Mouse (Mus musculus): ENCODE data around the gene Krt19. TPM values are rescaled to one million over a fixed set of nuclear protein-coding genes. Genes with fewer than 3 reads are reported as not detected.

Krt19 gene
- polyA plus RNA-seq, 1 experiment from 2014 or later = 17.6 TPM

- no peaks in the 10 kb centered on the region for H3K27me3 ChIP-seq
- no peak within 1 kb of the TSS for H3K9ac ChIP-seq
- no peaks in the 10 kb centered on the region for H3K36me3 ChIP-seq
- H3K4me1 ChIP-seq = peaks cover 11% of the 10 kb centered on the region; the same call in 1 of the 2 replicates
- no peak within 1 kb of the TSS for H3K4me3 ChIP-seq
- 61% methylated on average over 7 of the region's 7 CpGs for WGBS
- no peaks in the 10 kb centered on the region for H3K9me3 ChIP-seq
- H3K27ac ChIP-seq = no peak within 1 kb of the TSS
- no peak within 1 kb of the TSS for H3K4me2 ChIP-seq (replicated peaks)
- ATAC-seq (ENCODE audit: insufficient number of reproducible peaks, insufficient read depth, low FRiP score, low TSS enrichment) = no peak
These were observed 12.7 kb downstream of the Krt19 start, which contains the start of gene Krt15 for GRCm38 (mm10) chr11:100135731-100136130. TSS of gene Krt15 (minus strand) at chr11:100135928.

DNA sequence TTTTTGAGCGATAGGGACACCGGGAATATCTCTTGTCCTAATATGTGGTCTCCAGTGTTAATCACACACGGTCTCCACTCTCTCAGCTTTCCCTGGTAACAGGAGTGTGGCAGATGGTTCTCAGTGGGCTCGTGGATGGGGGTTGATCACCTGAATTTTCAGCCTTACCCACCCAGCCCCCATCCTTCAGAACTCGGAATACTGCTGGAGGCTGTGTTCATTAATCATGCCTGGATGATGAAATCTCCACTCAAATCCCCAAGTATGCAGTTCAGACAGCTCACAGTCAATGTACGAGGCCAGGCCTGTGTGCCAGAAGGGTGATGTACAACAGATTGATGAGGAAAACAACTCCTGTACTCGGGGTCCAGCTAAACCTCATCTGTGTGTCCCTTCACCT lies 23.6 kb downstream of the Krt19 start:
- Histone ChIP-seq H3K4me2 (replicated peaks) (no peak overlapping the region), H3K9ac (no peak overlapping the region), H3K36me3 (no peaks in the 10 kb centered on the region), H3K9me3 (no peaks in the 10 kb centered on the region), H3K4me1 (no peaks in the 10 kb centered on the region), H3K27ac (no peak overlapping the region), H3K4me3 (no peak overlapping the region), H3K27me3 (no peaks in the 10 kb centered on the region)
- 79% methylated on average over 7 of the region's 7 CpGs for whole genome bisulfite sequencing
- ATAC-seq (ENCODE audit: insufficient number of reproducible peaks, insufficient read depth, low FRiP score, low TSS enrichment) = no peak

- Histone ChIP-seq H3K36me3 (no peaks in the 10 kb centered on the region), H3K9ac (no peak within 1 kb of the TSS), H3K27ac (no peak within 1 kb of the TSS), H3K4me3 (no peak within 1 kb of the TSS), H3K9me3 (no peaks in the 10 kb centered on the region), H3K4me1 (no peaks in the 10 kb centered on the region), H3K27me3 (no peaks in the 10 kb centered on the region), H3K4me2 (replicated peaks) (no peak within 1 kb of the TSS)
- no peak for ATAC-seq (ENCODE audit: insufficient number of reproducible peaks, insufficient read depth, low FRiP score, low TSS enrichment)
- 72% methylated on average over 3 of the region's 3 CpGs for WGBS
These were observed 27.0 kb downstream of the Krt19 start, which contains the start of gene Krt13 for GRCm38 (mm10) chr11:100121466-100121865. TSS of gene Krt13 (minus strand) at chr11:100121566.

- Histone ChIP-seq H3K4me3 (no peak overlapping the region), H3K36me3 (no peaks in the 10 kb centered on the region), H3K9me3 (no peaks in the 10 kb centered on the region), H3K4me2 (replicated peaks) (no peak overlapping the region), H3K27ac (no peak overlapping the region), H3K9ac (no peak overlapping the region), H3K4me1 (no peaks in the 10 kb centered on the region), H3K27me3 (no peaks in the 10 kb centered on the region)
- ATAC-seq (ENCODE audit: insufficient number of reproducible peaks, insufficient read depth, low FRiP score, low TSS enrichment) = no peak
- WGBS = 87% methylated on average over 5 of the region's 5 CpGs
These were observed 28.1 kb downstream of the Krt19 start for GRCm38 (mm10) chr11:100120331-100120730.

- Histone ChIP-seq H3K9me3 (no peaks in the 10 kb centered on the region), H3K4me1 (no peaks in the 10 kb centered on the region), H3K9ac (no peak overlapping the region), H3K4me2 (replicated peaks) (no peak overlapping the region), H3K27ac (no peak overlapping the region), H3K4me3 (no peak overlapping the region), H3K36me3 (no peaks in the 10 kb centered on the region), H3K27me3 (no peaks in the 10 kb centered on the region)
- ATAC-seq (ENCODE audit: insufficient number of reproducible peaks, insufficient read depth, low FRiP score, low TSS enrichment) = no peak
- 69% methylated on average over 2 of the region's 2 CpGs for WGBS
These were observed 34.8 kb downstream of the Krt19 start for GRCm38 (mm10) chr11:100113742-100114029.

DNA sequence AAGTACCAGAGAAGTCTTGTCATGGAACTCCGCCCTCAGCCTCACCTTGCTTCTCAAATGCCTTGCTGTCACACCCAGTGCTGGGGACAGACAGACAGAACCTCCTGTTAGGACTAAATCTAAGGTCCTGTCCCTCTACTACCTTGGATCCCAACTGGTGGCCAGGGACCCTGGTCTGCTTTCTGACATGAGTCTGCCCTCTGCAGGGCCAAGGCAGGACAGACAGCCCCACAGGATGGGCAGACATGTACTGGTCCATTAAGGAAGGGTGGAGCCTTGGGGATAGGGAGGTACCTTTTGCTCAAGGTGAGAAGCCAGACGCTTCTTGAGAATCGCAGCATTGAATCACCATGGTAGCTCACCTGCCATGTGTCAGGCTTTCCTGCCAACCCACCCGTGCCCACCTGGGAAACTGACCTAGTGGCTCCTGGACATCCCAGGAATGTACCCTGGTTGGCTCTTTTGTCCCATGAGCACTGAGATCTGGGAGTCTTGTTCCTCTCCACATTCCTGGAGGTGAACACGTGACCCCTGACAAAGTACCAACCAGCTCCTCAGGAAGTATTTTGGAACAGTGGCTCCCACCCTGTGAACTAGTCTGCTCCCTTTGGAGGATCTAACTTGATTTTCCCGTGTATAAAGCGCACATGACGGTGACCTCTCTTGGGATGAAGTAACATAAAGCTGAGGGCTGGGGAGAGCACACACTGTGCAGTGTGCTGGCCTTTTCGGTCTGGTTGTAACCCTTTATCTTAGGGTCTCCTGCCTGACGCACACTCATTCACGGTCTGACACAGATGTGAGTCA lies 35.3 kb downstream of the Krt19 start:
- Histone ChIP-seq H3K27ac (no peak overlapping the region), H3K4me1 (no peaks in the 10 kb centered on the region), H3K4me2 (replicated peaks) (no peak overlapping the region), H3K27me3 (no peaks in the 10 kb centered on the region), H3K9ac (no peak overlapping the region), H3K9me3 (no peaks in the 10 kb centered on the region), H3K4me3 (no peak overlapping the region), H3K36me3 (no peaks in the 10 kb centered on the region)
- no peak for ATAC-seq (ENCODE audit: insufficient number of reproducible peaks, insufficient read depth, low FRiP score, low TSS enrichment)
- 83% methylated on average over 11 of the region's 11 CpGs for WGBS

- H3K27me3 ChIP-seq = no peaks in the 10 kb centered on the region
- no peak within 1 kb of the TSS for H3K27ac ChIP-seq
- no peaks in the 10 kb centered on the region for H3K36me3 ChIP-seq
- no peak within 1 kb of the TSS for H3K4me2 ChIP-seq (replicated peaks)
- no peak for ATAC-seq (ENCODE audit: insufficient number of reproducible peaks, insufficient read depth, low FRiP score, low TSS enrichment)
- H3K9ac ChIP-seq = no peak within 1 kb of the TSS
- no peaks in the 10 kb centered on the region for H3K4me1 ChIP-seq
- H3K4me3 ChIP-seq = no peak within 1 kb of the TSS
- H3K9me3 ChIP-seq = no peaks in the 10 kb centered on the region
- 87% methylated on average over 6 of the region's 6 CpGs for WGBS
These were observed 42.8 kb downstream of the Krt19 start, which contains the start of gene Krt36 for GRCm38 (mm10) chr11:100105576-100106122. TSS of gene Krt36 (minus strand) at chr11:100105626.

GRCm38 (mm10) chr11:100102693-100103429 lies 45.6 kb downstream of the Krt19 start:
- peaks cover 5% of the 10 kb centered on the region; the same call in 1 of the 2 replicates for H3K4me1 ChIP-seq
- H3K4me3 ChIP-seq = no peak overlapping the region
- no peak overlapping the region for H3K27ac ChIP-seq
- H3K36me3 ChIP-seq = no peaks in the 10 kb centered on the region
- WGBS = 66% methylated on average over 15 of the region's 15 CpGs
- H3K4me2 ChIP-seq (replicated peaks) = no peak overlapping the region
- H3K9ac ChIP-seq = no peak overlapping the region
- ATAC-seq (ENCODE audit: insufficient number of reproducible peaks, insufficient read depth, low FRiP score, low TSS enrichment) = no peak
- H3K27me3 ChIP-seq = no peaks in the 10 kb centered on the region
- no peaks in the 10 kb centered on the region for H3K9me3 ChIP-seq

GRCm38 (mm10) chr11:100100391-100100790 lies 48.1 kb downstream of the Krt19 start:
- 82% methylated on average over 4 of the region's 4 CpGs for WGBS
- Histone ChIP-seq H3K27me3 (no peaks in the 10 kb centered on the region), H3K4me3 (no peak overlapping the region), H3K4me2 (replicated peaks) (no peak overlapping the region), H3K4me1 (peaks cover 7% of the 10 kb centered on the region; the same call in 1 of the 2 replicates), H3K27ac (no peak overlapping the region), H3K9ac (no peak overlapping the region), H3K9me3 (no peaks in the 10 kb centered on the region), H3K36me3 (no peaks in the 10 kb centered on the region)
- ATAC-seq (ENCODE audit: insufficient number of reproducible peaks, insufficient read depth, low FRiP score, low TSS enrichment) = no peak

GRCm38 (mm10) chr11:100097819-100098218 lies 50.6 kb downstream of the Krt19 start:
- no peak for ATAC-seq (ENCODE audit: insufficient number of reproducible peaks, insufficient read depth, low FRiP score, low TSS enrichment)
- no peak overlapping the region for H3K27ac ChIP-seq
- no peaks in the 10 kb centered on the region for H3K36me3 ChIP-seq
- no peak overlapping the region for H3K4me2 ChIP-seq (replicated peaks)
- H3K27me3 ChIP-seq = no peaks in the 10 kb centered on the region
- H3K4me3 ChIP-seq = no peak overlapping the region
- peaks cover 7% of the 10 kb centered on the region; the same call in 1 of the 2 replicates for H3K4me1 ChIP-seq
- no peaks in the 10 kb centered on the region for H3K9me3 ChIP-seq
- H3K9ac ChIP-seq = no peak overlapping the region
- WGBS = 68% methylated on average over 9 of the region's 9 CpGs

DNA sequence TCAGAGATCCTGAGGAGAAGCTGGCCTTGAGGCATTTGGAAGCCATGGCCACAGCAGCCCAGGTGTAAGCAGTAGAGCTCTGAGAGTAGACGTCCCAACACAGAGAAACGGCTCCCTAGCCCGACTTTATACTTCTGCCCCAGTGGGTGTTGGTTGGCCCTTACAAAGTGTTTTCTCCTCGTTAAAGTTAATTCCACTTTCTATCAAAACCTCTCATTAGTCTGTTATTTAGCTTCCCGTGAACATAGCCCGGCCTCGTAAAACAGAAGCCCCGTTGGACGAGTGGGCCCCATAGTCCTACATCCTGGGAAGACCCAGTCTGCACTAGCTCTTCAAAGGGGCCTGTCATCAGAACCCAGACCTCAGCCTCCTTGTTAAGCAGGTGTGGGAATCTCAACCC lies 52.3 kb downstream of the Krt19 start, which contains the start of gene Krt35:
Gene Krt35, minus strand, starts transcription at position 101 of the 400 bp plus-strand sequence.
- Histone ChIP-seq H3K27me3 (no peaks in the 10 kb centered on the region), H3K4me2 (replicated peaks) (no peak within 1 kb of the TSS), H3K4me3 (no peak within 1 kb of the TSS), H3K27ac (no peak within 1 kb of the TSS), H3K9ac (no peak within 1 kb of the TSS), H3K4me1 (peaks cover 7% of the 10 kb centered on the region; the same call in 1 of the 2 replicates), H3K36me3 (no peaks in the 10 kb centered on the region), H3K9me3 (no peaks in the 10 kb centered on the region)
- WGBS = 86% methylated on average over 9 of the region's 9 CpGs
- no peak for ATAC-seq (ENCODE audit: insufficient number of reproducible peaks, insufficient read depth, low FRiP score, low TSS enrichment)

All from embryonic facial prominence, embryonic 12.5 days (tissue).